In genomic region chr2:170101132-170101531, GRCm38 (mm10) we compare ENCODE assay signal across 9 mouse cellular contexts. TPM values are rescaled to one million over a fixed set of nuclear protein-coding genes. Genes with fewer than 3 reads are reported as not detected.
DNase-seq lines count a peak whose midpoint lies in the region; ATAC-seq and TF ChIP-seq lines count a peak whose summit lies in the region.
"Had no signal": no experiment of that assay in that cellular context is flagged by ENCODE, and none has a peak within 500 bp of the region (broad histone marks: within the 10 kb centered on the region; RNA-seq: fewer than 3 reads in every experiment).

No protein-coding gene starts in this region.

- H3K9me3 ChIP-seq in ES-Bruce4 (replicated peaks; ENCODE audit: control insufficient read depth, insufficient read depth, low read length, poor library complexity, severe bottlenecking) = no peaks in the 10 kb centered on the region
- H3K9me3 ChIP-seq in forebrain, embryonic 10.5 days = no peaks in the 10 kb centered on the region
- H3K9me3 ChIP-seq in lung, embryonic 14.5 days (ENCODE audit: low read depth, low read length) = no peaks in the 10 kb centered on the region

- TF ChIP-seq CTCF in ES-Bruce4 (IDR thresholded peaks at IDR 0.05; ENCODE audit: low read depth, low read length) = peak; percentile 99
- TF ChIP-seq CTCF in lung, embryonic 14.5 days (IDR thresholded peaks at IDR 0.05; ENCODE audit: low read depth) = peak; percentile 99

- no peaks in the 10 kb centered on the region for H3K4me1 ChIP-seq in ES-Bruce4 (ENCODE audit: control insufficient read depth, insufficient read depth, low read length)
- peaks cover 7% of the 10 kb centered on the region for H3K4me1 ChIP-seq in forebrain, embryonic 10.5 days
- no peaks in the 10 kb centered on the region for H3K4me1 ChIP-seq in lung, embryonic 14.5 days (ENCODE audit: insufficient read depth)

- ATAC-seq in lung, embryonic 14.5 days (ENCODE audit: insufficient read depth) = peak; percentile 23; the same call in 1 of the 2 replicates

- H3K36me3 ChIP-seq in ES-Bruce4 (ENCODE audit: control insufficient read depth, insufficient read depth, low read length, poor library complexity, severe bottlenecking) = no peaks in the 10 kb centered on the region
- peaks cover 6% of the 10 kb centered on the region; the same call in 1 of the 2 replicates for H3K36me3 ChIP-seq in forebrain, embryonic 10.5 days (replicated peaks)
- H3K36me3 ChIP-seq in lung, embryonic 14.5 days (ENCODE audit: insufficient read depth) = peaks cover 1% of the 10 kb centered on the region; the same call in 1 of the 2 replicates

- H3K27me3 ChIP-seq in ES-Bruce4 (ENCODE audit: control insufficient read depth, insufficient read depth, low read length, poor library complexity, severe bottlenecking) = no peaks in the 10 kb centered on the region
- no peaks in the 10 kb centered on the region for H3K27me3 ChIP-seq in forebrain, embryonic 10.5 days (ENCODE audit: poor library complexity, severe bottlenecking)
- H3K27me3 ChIP-seq in lung, embryonic 14.5 days (ENCODE audit: insufficient read depth, low read length) = no peaks in the 10 kb centered on the region

- intact Hi-C loops in heart, postnatal 14 days (cut with DNase I) = loop anchor here (1.0 to 10.0 kb wide), 4 partner anchors 44 to 1109 kb away; partner anchors contain the start of gene Tshz2

- H3K4me2 ChIP-seq in lung, embryonic 14.5 days = 0 out of 2 replicates have a peak overlapping the region, but pooled peaks have one; percentile 31

- no peak for TF ChIP-seq POLR2A in ES-Bruce4 (IDR thresholded peaks at IDR 0.05; ENCODE audit: insufficient read depth, low read length)

- TF ChIP-seq EP300 in ES-Bruce4 (IDR thresholded peaks at IDR 0.05; ENCODE audit: insufficient read depth, low read depth, low read length) = 0 out of 2 replicates have a peak, but pooled peaks have one; percentile 48

- no peak overlapping the region for H3K4me3 ChIP-seq in ES-Bruce4 (ENCODE audit: low read depth, low read length)
- H3K4me3 ChIP-seq in forebrain, embryonic 10.5 days = no peak overlapping the region
- H3K4me3 ChIP-seq in lung, embryonic 14.5 days (ENCODE audit: low read depth, low read length) = no peak overlapping the region

- DNase-seq in brain, embryonic 18.5 days (ENCODE audit: low read depth, low spot score) = peak; percentile 43
- DNase-seq in forebrain, embryonic 10.5 days (ENCODE audit: extremely low spot score, low spot score) = peak; percentile 93
- DNase-seq in heart, postnatal 14 days = peak; percentile 92 to 98
- DNase-seq in layer of hippocampus, adult 11-12 months (ENCODE audit: low spot score) = peak; percentile 90
- peak; percentile 98 for DNase-seq in lung, embryonic 14.5 days
- DNase-seq in ovary, adult 18-20 months (ENCODE audit: low spot score) = peak; percentile 72
- peak; percentile 76 to 79 for DNase-seq in thymus, adult 18-20 months

- H3K27ac ChIP-seq in ES-Bruce4 (ENCODE audit: insufficient read depth, low read length) = no peak overlapping the region
- H3K27ac ChIP-seq in forebrain, embryonic 10.5 days = peak overlapping the region; percentile 74
- no peak overlapping the region for H3K27ac ChIP-seq in lung, embryonic 14.5 days (ENCODE audit: low read depth)
- H3K27ac ChIP-seq: macrophage had no signal

- 6% methylated on average over 12 of the region's 12 CpGs for WGBS in forebrain, embryonic 10.5 days
- 3% methylated on average over 12 of the region's 12 CpGs for WGBS in lung, embryonic 14.5 days

- no peak overlapping the region for H3K9ac ChIP-seq in ES-Bruce4 (ENCODE audit: low read depth, poor library complexity, severe bottlenecking)
- no peak overlapping the region for H3K9ac ChIP-seq in lung, embryonic 14.5 days

RNA-seq across cellular contexts. Expression of gene Zfp217, which starts 46.8 kb away (rescaled TPM):
- polyA plus RNA-seq in ES-Bruce4 (2011; ENCODE audit: insufficient read depth, insufficient read length, low read depth, missing spikeins) = 39.6 and 39.9 TPM in 2 replicates
- polyA plus RNA-seq in forebrain, embryonic 10.5 days (2016; fragmentation: Nextera tagmentation; extraction: Ambion mirVana) = 3.4 and 4.1 TPM in 2 replicates
- 10 to 100 TPM; 14.3 to 17.1 TPM for total RNA-seq in heart, postnatal 14 days (2021)
- polyA plus RNA-seq in lung, embryonic 14.5 days (2014; fragmentation: Nextera tagmentation; extraction: Ambion mirVana) = 4.9 and 6.0 TPM in 2 replicates

Comparison
In these comparisons a context has a peak if more than half of its experiments do, and no peak if none do; other contexts are left out.
1. DNase-seq: peak in every context shown above with its lines; median percentile 98 in lung, embryonic 14.5 days; 95 in heart, postnatal 14 days; 93 in forebrain, embryonic 10.5 days; 90 in layer of hippocampus, adult 11-12 months; 78 in thymus, adult 18-20 months; 72 in ovary, adult 18-20 months; 43 in brain, embryonic 18.5 days.